Mouse (Mus musculus) CH12.LX (cell line): ENCODE measurements around the gene Raver1. TPM values are rescaled to one million over a fixed set of nuclear protein-coding genes. Genes with fewer than 3 reads are reported as not detected.
A peak's percentile ranks its signal among the peaks of the same experiment; 100 is the strongest.

Source experiments
- DNase-seq: peaks from one replicate; pipeline ENCODE4 v3.0.0-alpha.2; 2013; ENCODE audit errors: extremely low read depth
- H3K27ac ChIP-seq: 2 replicates; pipeline ENCODE4 v1.5.1; 2012; ENCODE audit warnings: low read depth, mild to moderate bottlenecking, control low read depth, moderate library complexity; ENCODE audit not compliant: insufficient read depth
- H3K27me3 ChIP-seq: replicated peaks from 2 replicates; pipeline ENCODE3; 2012; ENCODE audit warnings: inconsistent platforms
- H3K36me3 ChIP-seq, 2 experiments: replicated peaks in 1 of 2; 2 replicates each; pipeline versions ENCODE3 to v1.6.1; 2012; ENCODE audit warnings: inconsistent platforms in 1 of 2, low read length in 1 of 2, mild to moderate bottlenecking in 1 of 2, mixed read lengths in 1 of 2, moderate library complexity in 1 of 2; ENCODE audit not compliant: control insufficient read depth in 1 of 2, insufficient read depth in 1 of 2
- H3K4me1 ChIP-seq, 2 experiments: 2 replicates each; pipeline ENCODE4 v1.6.1; 2012; ENCODE audit warnings: inconsistent platforms in 1 of 2, moderate library complexity in 1 of 2; ENCODE audit not compliant: insufficient read depth in 2 of 2, control insufficient read depth in 1 of 2
- H3K4me2 ChIP-seq: 2 replicates; pipeline ENCODE4 v1.6.1; 2012; ENCODE audit warnings: low read depth, mild to moderate bottlenecking, control low read depth; ENCODE audit not compliant: poor library complexity, insufficient read depth, severe bottlenecking
- H3K4me3 ChIP-seq, 3 experiments: fragments of 150-350 bp in 1 of 3; sonication (generic) in 1 of 3; replicated peaks in 1 of 3; 2 replicates each; pipeline versions ENCODE3 to v1.5.1; 2011 to 2012; ENCODE audit warnings: low read depth in 2 of 3, low read length in 2 of 3, mild to moderate bottlenecking in 2 of 3, moderate library complexity in 2 of 3, control low read depth in 1 of 3, improper control_type of control experiment in 1 of 3, inconsistent platforms in 1 of 3, mixed read lengths in 1 of 3; ENCODE audit not compliant: poor library complexity in 1 of 3
- H3K79me2 ChIP-seq: replicated peaks from 2 replicates; pipeline ENCODE4 v1.6.1; 2012; ENCODE audit warnings: mild to moderate bottlenecking, moderate library complexity; ENCODE audit not compliant: control insufficient read depth, poor library complexity, insufficient read depth, severe bottlenecking; ENCODE audit errors: extremely low read depth
- H3K9ac ChIP-seq: 2 replicates; pipeline ENCODE4 v1.6.1; 2012; ENCODE audit warnings: low read depth, mild to moderate bottlenecking, control low read depth, moderate library complexity; ENCODE audit not compliant: insufficient read depth
- H3K9me3 ChIP-seq: replicated peaks from 2 replicates; pipeline ENCODE3; 2012; ENCODE audit warnings: low read length, inconsistent platforms, mixed read lengths
- BHLHE40 ChIP-seq: IDR thresholded peaks from 2 replicates; pipeline ENCODE4 v1.6.1; 2011; ENCODE audit warnings: mild to moderate bottlenecking, low read depth, low read length, improper control_type of control experiment
- CHD1 ChIP-seq: IDR thresholded peaks from 2 replicates; pipeline ENCODE4 v1.6.1; 2012; ENCODE audit warnings: low read depth, low read length, improper control_type of control experiment, inconsistent platforms
- CHD2 ChIP-seq: IDR thresholded peaks from 2 replicates; pipeline ENCODE4 v1.6.1; 2011; ENCODE audit warnings: low read length, improper control_type of control experiment
- CTCF ChIP-seq, 2 experiments: IDR thresholded peaks in 1 of 2; conservative IDR thresholded peaks in 1 of 2; 2 replicates each; pipeline ENCODE4 v1.5.1; 2011 to 2012; ENCODE audit warnings: low read depth in 2 of 2, low read length in 2 of 2, improper control_type of control experiment in 1 of 2, inconsistent platforms in 1 of 2, mild to moderate bottlenecking in 1 of 2, moderate library complexity in 1 of 2
- E2F4 ChIP-seq: IDR thresholded peaks from 2 replicates; pipeline ENCODE4 v1.6.1; 2011; ENCODE audit warnings: low read depth, low read length, improper control_type of control experiment; ENCODE audit not compliant: insufficient replicate concordance
- ELF1 ChIP-seq: IDR thresholded peaks from 2 replicates; pipeline ENCODE4 v1.6.1; 2014; ENCODE audit warnings: low read depth, mild to moderate bottlenecking, inconsistent platforms, low read length, improper control_type of control experiment
- EP300 ChIP-seq: IDR thresholded peaks from 2 replicates; pipeline ENCODE4 v1.6.1; 2011; ENCODE audit warnings: low read length, improper control_type of control experiment
- ETS1 ChIP-seq: conservative IDR thresholded peaks from 2 replicates; pipeline ENCODE4 v1.6.1; 2012; ENCODE audit warnings: low read depth, mild to moderate bottlenecking, inconsistent platforms, low read length, improper control_type of control experiment, moderate library complexity
- GABPA ChIP-seq: IDR thresholded peaks from 2 replicates; pipeline ENCODE4 v1.6.1; 2012; ENCODE audit warnings: low read depth, low read length, improper control_type of control experiment, inconsistent platforms; ENCODE audit not compliant: insufficient replicate concordance
- HCFC1 ChIP-seq: IDR thresholded peaks from 2 replicates; pipeline ENCODE4 v1.6.1; 2012; ENCODE audit warnings: low read depth, mild to moderate bottlenecking, inconsistent platforms, low read length, improper control_type of control experiment
- IRF4 ChIP-seq: IDR thresholded peaks from 2 replicates; pipeline ENCODE4 v1.6.1; 2014; ENCODE audit warnings: low read depth, mild to moderate bottlenecking, inconsistent platforms, low read length, improper control_type of control experiment
- JUN ChIP-seq: IDR thresholded peaks from 2 replicates; pipeline ENCODE4 v1.6.1; 2011; ENCODE audit warnings: low read depth, mild to moderate bottlenecking, low read length, improper control_type of control experiment, moderate library complexity; ENCODE audit not compliant: insufficient read depth
- JUND ChIP-seq: conservative IDR thresholded peaks from 2 replicates; pipeline ENCODE4 v1.6.1; 2011; ENCODE audit warnings: low read depth, low read length, improper control_type of control experiment
- KAT2A ChIP-seq: IDR thresholded peaks from 2 replicates; pipeline ENCODE4 v1.6.1; 2012; ENCODE audit warnings: low read length, improper control_type of control experiment, inconsistent platforms; ENCODE audit not compliant: insufficient replicate concordance
- MAFK ChIP-seq: IDR thresholded peaks from 2 replicates; pipeline ENCODE4 v1.6.1; 2011; ENCODE audit warnings: low read length, improper control_type of control experiment; ENCODE audit not compliant: insufficient replicate concordance
- MAX ChIP-seq: IDR thresholded peaks from 2 replicates; pipeline ENCODE4 v1.6.1; 2011; ENCODE audit warnings: low read length, improper control_type of control experiment
- MAZ ChIP-seq: IDR thresholded peaks from 2 replicates; pipeline ENCODE4 v1.6.1; 2012; ENCODE audit warnings: low read depth, mild to moderate bottlenecking, inconsistent platforms, low read length, improper control_type of control experiment, moderate library complexity
- MEF2A ChIP-seq: IDR thresholded peaks from 2 replicates; pipeline ENCODE4 v1.6.1; 2014; ENCODE audit warnings: low read depth, mild to moderate bottlenecking, inconsistent platforms, low read length, improper control_type of control experiment, borderline replicate concordance
- MXI1 ChIP-seq: IDR thresholded peaks from 2 replicates; pipeline ENCODE4 v1.6.1; 2011; ENCODE audit warnings: mild to moderate bottlenecking, low read depth, low read length, improper control_type of control experiment
- MYC ChIP-seq: IDR thresholded peaks from 2 replicates; pipeline ENCODE4 v1.6.1; 2011; ENCODE audit warnings: low read depth, mild to moderate bottlenecking, improper control_type of control experiment, low read length
- NELFE ChIP-seq: IDR thresholded peaks from 2 replicates; pipeline ENCODE4 v1.6.1; 2011; ENCODE audit warnings: low read depth, low read length, improper control_type of control experiment
- NRF1 ChIP-seq: IDR thresholded peaks from 2 replicates; pipeline ENCODE4 v1.6.1; 2014; ENCODE audit warnings: low read depth, mild to moderate bottlenecking, inconsistent platforms, low read length, improper control_type of control experiment, moderate library complexity
- PAX5 ChIP-seq: IDR thresholded peaks from 2 replicates; pipeline ENCODE4 v1.6.1; 2012; ENCODE audit warnings: low read length, inconsistent platforms, mixed read lengths
- POLR2A ChIP-seq: IDR thresholded peaks from 2 replicates; pipeline ENCODE4 v1.6.1; 2011; ENCODE audit warnings: low read depth, mild to moderate bottlenecking, improper control_type of control experiment, low read length
- POLR2AphosphoS2 ChIP-seq: IDR thresholded peaks from 2 replicates; pipeline ENCODE4 v1.6.1; 2011; ENCODE audit warnings: low read depth, low read length, improper control_type of control experiment
- RAD21 ChIP-seq: IDR thresholded peaks from 2 replicates; pipeline ENCODE4 v1.6.1; 2011; ENCODE audit warnings: low read depth, mild to moderate bottlenecking, low read length, improper control_type of control experiment, moderate library complexity
- RCOR1 ChIP-seq: conservative IDR thresholded peaks from 2 replicates; pipeline ENCODE4 v1.6.1; 2012; ENCODE audit warnings: low read depth, mild to moderate bottlenecking, inconsistent platforms, low read length, improper control_type of control experiment
- SIN3A ChIP-seq: IDR thresholded peaks from 2 replicates; pipeline ENCODE4 v1.6.1; 2012; ENCODE audit warnings: low read length, improper control_type of control experiment, inconsistent platforms
- SMC3 ChIP-seq: IDR thresholded peaks from 2 replicates; pipeline ENCODE4 v1.6.1; 2011; ENCODE audit warnings: low read depth, low read length, improper control_type of control experiment
- TBP ChIP-seq: conservative IDR thresholded peaks from 2 replicates; pipeline ENCODE4 v1.6.1; 2011; ENCODE audit warnings: low read depth, low read length, improper control_type of control experiment
- TCF12 ChIP-seq: IDR thresholded peaks from 2 replicates; pipeline ENCODE4 v1.6.1; 2014; ENCODE audit warnings: low read depth, mild to moderate bottlenecking, inconsistent platforms, low read length, improper control_type of control experiment
- UBTF ChIP-seq: IDR thresholded peaks from 2 replicates; pipeline ENCODE4 v1.6.1; 2012; ENCODE audit warnings: low read depth, mild to moderate bottlenecking, inconsistent platforms, low read length, improper control_type of control experiment, moderate library complexity
- USF1 ChIP-seq: IDR thresholded peaks from 2 replicates; pipeline ENCODE4 v1.6.1; 2014; ENCODE audit warnings: low read depth, mild to moderate bottlenecking, inconsistent platforms, low read length, improper control_type of control experiment
- USF2 ChIP-seq: conservative IDR thresholded peaks from 2 replicates; pipeline ENCODE4 v1.6.1; 2011; ENCODE audit warnings: low read depth, low read length, improper control_type of control experiment
- ZC3H11A ChIP-seq: IDR thresholded peaks from 2 replicates; pipeline ENCODE4 v1.6.1; 2012; ENCODE audit warnings: low read depth, mild to moderate bottlenecking, inconsistent platforms, low read length, improper control_type of control experiment
- ZKSCAN1 ChIP-seq: IDR thresholded peaks from 2 replicates; pipeline ENCODE4 v1.6.1; 2012; ENCODE audit warnings: low read depth, inconsistent platforms, low read length, improper control_type of control experiment, borderline replicate concordance
- ZMIZ1 ChIP-seq: IDR thresholded peaks from 2 replicates; pipeline ENCODE4 v1.6.1; 2012; ENCODE audit warnings: low read depth, mild to moderate bottlenecking, inconsistent platforms, low read length, improper control_type of control experiment
- ZNF384 ChIP-seq: IDR thresholded peaks from 2 replicates; pipeline ENCODE4 v1.6.1; 2012; ENCODE audit warnings: low read depth, low read length, improper control_type of control experiment, inconsistent platforms
- dilution Hi-C: fragments of 300-500 bp; cut with MboI; formaldehyde crosslinking; loops from 2 replicates; pipeline ENCODE4 v1.14.3; 2020; ENCODE audit warnings: low sequenced_read_pairs; ENCODE audit not compliant: extremely low pct_unique_long_range_greater_than_20kb, extremely low pct_ligation_motif_present
- in situ Hi-C: fragments of 300-500 bp; cut with MboI; formaldehyde crosslinking; loops from 3 replicates; pipeline ENCODE4 v1.14.3; 2019; ENCODE audit warnings: low sequenced_read_pairs, low pct_ligation_motif_present, low pct_unique_long_range_greater_than_20kb, mixed read lengths
- polyA plus RNA-seq: library from polyadenylated mRNA; unstranded; fragments of >175 nt; gene quantifications from 2 replicates; pipeline ENCODE4 v1.2.1, GENCODE M21; 2012; ENCODE audit warnings: low read depth; ENCODE audit not compliant: insufficient read length
- total RNA-seq, 2 experiments: library from RNA; depleted of rRNA; stranded (reverse); fragments of 300-350 nt in 1 of 2; fragments of >200 nt in 1 of 2; gene quantifications; 2 replicates each; pipeline ENCODE4 v1.2.3; 2012 to 2014

Raver1 gene
- total and polyA plus RNA-seq, 3 experiments: 18.9 to 101 (median 30.8) TPM

DNA sequence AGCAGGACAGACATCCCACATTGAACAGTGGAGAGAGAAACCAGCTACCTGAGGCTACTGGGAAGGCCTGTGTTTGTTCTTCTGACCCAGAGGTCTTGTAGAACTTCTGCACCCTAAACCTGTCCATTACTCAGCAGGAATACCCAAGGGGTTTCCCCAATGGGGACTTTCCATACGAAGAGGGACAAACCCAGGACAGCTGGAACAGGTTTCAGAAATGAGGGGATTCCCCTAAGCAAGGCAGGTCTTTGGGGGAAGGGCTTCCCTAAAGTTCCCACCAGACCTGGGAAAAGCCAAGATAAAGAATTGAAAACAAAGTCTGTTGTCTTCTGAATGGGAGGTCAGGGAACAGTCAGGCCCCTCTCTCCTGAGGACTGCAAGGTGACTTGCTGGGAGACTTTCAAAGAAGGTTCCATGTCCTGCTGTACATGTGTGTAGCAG, 44.2 kb upstream of the Raver1 start:
- in situ Hi-C loops: no loop called here
- peak; percentile 43 for TF ChIP-seq ZMIZ1
- no peak for TF ChIP-seq POLR2A
- 0 out of 2 replicates have a peak, but pooled peaks have one; percentile 57 for TF ChIP-seq E2F4
- TF ChIP-seq ZNF384: peak; percentile 32; the same call in 1 of the 2 replicates
- peak; percentile 93 for TF ChIP-seq MAFK
- TF ChIP-seq RCOR1: peak; percentile 95
- peak; percentile 85 for TF ChIP-seq IRF4
- no peak; the same call in 1 of the 2 replicates for TF ChIP-seq NRF1
- peak; percentile 46 for TF ChIP-seq JUND
- TF ChIP-seq UBTF: no peak
- 0 out of 2 replicates have a peak, but pooled peaks have one; percentile 26 for TF ChIP-seq POLR2AphosphoS2
- TF ChIP-seq CHD2: peak; percentile 89
- TF ChIP-seq MEF2A: peak; percentile 86
- no peak for TF ChIP-seq USF1
- TF ChIP-seq GABPA: no peak
- peak; percentile 81 for TF ChIP-seq MYC
- no peak; the same call in 1 of the 2 replicates for TF ChIP-seq RAD21
- peak; percentile 95 for TF ChIP-seq EP300
- TF ChIP-seq MXI1: peak; percentile 15; the same call in 1 of the 2 replicates
- no peak for TF ChIP-seq ZC3H11A
- no peak; the same call in 1 of the 2 replicates for TF ChIP-seq SMC3
- TF ChIP-seq CHD1: peak; percentile 77; the same call in 1 of the 2 replicates
- TF ChIP-seq ELF1: no peak
- peak; percentile 40; the same call in 1 of the 2 replicates for TF ChIP-seq HCFC1
- no peak for TF ChIP-seq KAT2A
- TF ChIP-seq ZKSCAN1: no peak
- TF ChIP-seq TCF12: peak; percentile 97
- no peak; the same call in 1 of the 2 replicates for TF ChIP-seq TBP
- TF ChIP-seq MAZ: peak; percentile 59; the same call in 1 of the 2 replicates
- peak; percentile 80 for TF ChIP-seq BHLHE40
- peak; percentile 78; the same call in 1 of the 2 replicates for TF ChIP-seq SIN3A
- no peak for TF ChIP-seq PAX5
- TF ChIP-seq NELFE: no peak
- no peak for TF ChIP-seq USF2
- peak; percentile 68 for TF ChIP-seq MAX
- peak; percentile 97 for TF ChIP-seq ETS1
- TF ChIP-seq CTCF (conservative IDR thresholded peaks at IDR 0.05 in 1 of 2, IDR thresholded peaks at IDR 0.05 in 1 of 2; ENCODE audit: low read depth in 2 of 2, low read length in 2 of 2): no peak
- peak; percentile 43 for TF ChIP-seq JUN
- TF ChIP-seq, all 38 proteins: peak for 22
- Histone ChIP-seq H3K27ac (peak overlapping the region; percentile 98), H3K27me3 (no peaks in the 10 kb centered on the region), H3K4me3 (peak overlapping the region in 1 of 3 experiments; percentile 5), H3K79me2 (no peaks in the 10 kb centered on the region), H3K4me1 (peaks cover 18 to 61% of the 10 kb centered on the region in 2 experiments), H3K9ac (peak overlapping the region; percentile 38), H3K36me3 (peaks cover 34 to 38% of the 10 kb centered on the region in 2 experiments), H3K9me3 (no peaks in the 10 kb centered on the region), H3K4me2 (peak overlapping the region; percentile 67)
- dilution Hi-C loops: no loop called here
- DNase-seq: peak; percentile 98
